Mouse (Mus musculus) limb, embryonic 13.5 days (tissue): ENCODE data around the gene Cd27. TPM values are rescaled to one million over a fixed set of nuclear protein-coding genes. Genes with fewer than 3 reads are reported as not detected.

Experiments
- ATAC-seq: fragments of 200-750 bp; cut with Nextera tagmentation; 2 replicates; pipeline ENCODE4 v1.8.0; 2017; ENCODE audit warnings: low read depth, moderate number of reproducible peaks, moderate TSS enrichment; ENCODE audit not compliant: low FRiP score
- H3K27ac ChIP-seq: fragments of 300-500 bp; sonication (generic); 2 replicates; pipeline ENCODE4 v1.5.1; 2015; ENCODE audit warnings: inconsistent platforms, mild to moderate bottlenecking, moderate library complexity
- H3K27me3 ChIP-seq: fragments of 300-500 bp; sonication (generic); 2 replicates; pipeline ENCODE4 v1.6.1; 2015; ENCODE audit warnings: mild to moderate bottlenecking, inconsistent platforms
- H3K36me3 ChIP-seq: fragments of 300-500 bp; sonication (generic); 2 replicates; pipeline ENCODE4 v1.6.1; 2015; ENCODE audit warnings: inconsistent platforms, mild to moderate bottlenecking, moderate library complexity
- H3K4me1 ChIP-seq: fragments of 300-500 bp; sonication (generic); 2 replicates; pipeline ENCODE4 v1.6.1; 2015; ENCODE audit warnings: inconsistent platforms
- H3K4me2 ChIP-seq: fragments of 300-500 bp; sonication (generic); replicated peaks from 2 replicates; pipeline ENCODE4 v1.6.1; 2015; ENCODE audit warnings: inconsistent platforms, mild to moderate bottlenecking, moderate library complexity
- H3K4me3 ChIP-seq: fragments of 300-500 bp; sonication (generic); 2 replicates; pipeline ENCODE4 v1.5.1; 2015; ENCODE audit warnings: moderate library complexity, mild to moderate bottlenecking, inconsistent platforms
- H3K9ac ChIP-seq: fragments of 300-500 bp; sonication (generic); 2 replicates; pipeline ENCODE4 v1.6.1; 2015; ENCODE audit warnings: mild to moderate bottlenecking, inconsistent platforms
- H3K9me3 ChIP-seq: fragments of 300-500 bp; sonication (generic); 2 replicates; pipeline ENCODE4 v1.6.1; 2016; ENCODE audit warnings: inconsistent platforms
- WGBS: fragments of 180-500 bp; shearing (Covaris S2); methylation state at CpG from one replicate; pipeline ENCODE4 v1.1.7; 2015; 5-methylcytosine and 5-hydroxymethylcytosine counted together
- polyA plus RNA-seq: library from polyadenylated mRNA; unstranded; fragments of >200 nt; fragmentation: Nextera tagmentation; extraction: Ambion mirVana; gene quantifications from 2 replicates; pipeline ENCODE4 v1.2.1, GENCODE M21; 2015

Cd27 gene
- polyA plus RNA-seq, 1 experiment from 2014 or later: 2.5 TPM

- 54% methylated on average over 2 of the region's 2 CpGs for WGBS
- Histone ChIP-seq H3K4me3 (no peak overlapping the region), H3K27me3 (no peaks in the 10 kb centered on the region), H3K4me2 (no peak overlapping the region), H3K27ac (no peak overlapping the region), H3K9ac (no peak overlapping the region), H3K9me3 (no peaks in the 10 kb centered on the region), H3K4me1 (no peaks in the 10 kb centered on the region), H3K36me3 (peaks cover 13% of the 10 kb centered on the region)
- ATAC-seq: no peak
Observed at GRCm38 (mm10) chr6:125222146-125222545, 14.7 kb downstream of the Cd27 start.

GRCm38 (mm10) chr6:125221115-125221745 lies 15.6 kb downstream of the Cd27 start:
- 89% methylated on average over 20 of the region's 20 CpGs for WGBS

GRCm38 (mm10) chr6:125218963-125219362 lies 17.8 kb downstream of the Cd27 start:
- WGBS: 72% methylated on average over 4 of the region's 4 CpGs
- ATAC-seq: no peak

More at GRCm38 (mm10) chr6:125221115-125221745, 15.6 kb downstream of the Cd27 start:
- no peaks in the 10 kb centered on the region for H3K27me3 ChIP-seq
- peaks cover 13% of the 10 kb centered on the region for H3K36me3 ChIP-seq
- H3K9ac ChIP-seq: no peak overlapping the region
- no peaks in the 10 kb centered on the region for H3K9me3 ChIP-seq
- H3K4me1 ChIP-seq: peaks cover 9% of the 10 kb centered on the region; the same call in 1 of the 2 replicates
- no peak overlapping the region for H3K27ac ChIP-seq
- no peak for ATAC-seq
- no peak overlapping the region for H3K4me3 ChIP-seq
- H3K4me2 ChIP-seq: no peak overlapping the region

GRCm38 (mm10) chr6:125217899-125218298 lies 18.9 kb downstream of the Cd27 start:
- Histone ChIP-seq H3K4me3 (no peak overlapping the region), H3K9me3 (no peaks in the 10 kb centered on the region), H3K27ac (no peak overlapping the region), H3K36me3 (peaks cover 2% of the 10 kb centered on the region; the same call in 1 of the 2 replicates), H3K9ac (no peak overlapping the region), H3K27me3 (peaks cover 16% of the 10 kb centered on the region), H3K4me1 (peaks cover 13% of the 10 kb centered on the region; the same call in 1 of the 2 replicates), H3K4me2 (no peak overlapping the region)
- ATAC-seq: no peak
- WGBS: 87% methylated on average over 11 of the region's 11 CpGs

More at GRCm38 (mm10) chr6:125218963-125219362, 17.8 kb downstream of the Cd27 start:
- no peak overlapping the region for H3K9ac ChIP-seq
- H3K27ac ChIP-seq: no peak overlapping the region
- peaks cover 13% of the 10 kb centered on the region; the same call in 1 of the 2 replicates for H3K4me1 ChIP-seq
- peaks cover 5% of the 10 kb centered on the region; the same call in 1 of the 2 replicates for H3K36me3 ChIP-seq
- H3K4me2 ChIP-seq: no peak overlapping the region
- H3K9me3 ChIP-seq: no peaks in the 10 kb centered on the region
- peaks cover 5% of the 10 kb centered on the region; the same call in 1 of the 2 replicates for H3K27me3 ChIP-seq
- no peak overlapping the region for H3K4me3 ChIP-seq

- H3K27me3 ChIP-seq: peaks cover 19% of the 10 kb centered on the region
- H3K4me3 ChIP-seq: 0 out of 2 replicates have a peak overlapping the region, but pooled peaks have one; percentile 69
- ATAC-seq: no peak
- H3K9ac ChIP-seq: no peak overlapping the region
- 89% methylated on average over 2 of the region's 2 CpGs for WGBS
- H3K4me1 ChIP-seq: peaks cover 13% of the 10 kb centered on the region; the same call in 1 of the 2 replicates
- H3K9me3 ChIP-seq: no peaks in the 10 kb centered on the region
- H3K27ac ChIP-seq: no peak overlapping the region
- H3K4me2 ChIP-seq: peak overlapping the region; percentile 91
- no peaks in the 10 kb centered on the region; the same call in 1 of the 2 replicates for H3K36me3 ChIP-seq
Observed at GRCm38 (mm10) chr6:125216898-125217297, 19.9 kb downstream of the Cd27 start.

GRCm38 (mm10) chr6:125215148-125215954 lies 21.5 kb downstream of the Cd27 start, which contains the start of gene Vamp1:
Vamp1 (plus strand) TSS chr6:125215551.
- Histone ChIP-seq H3K9me3 (no peaks in the 10 kb centered on the region), H3K36me3 (no peaks in the 10 kb centered on the region; the same call in 1 of the 2 replicates), H3K4me1 (peaks cover 13% of the 10 kb centered on the region; the same call in 1 of the 2 replicates), H3K4me3 (peak within 1 kb of the TSS; percentile 69), H3K27me3 (peaks cover 24% of the 10 kb centered on the region), H3K9ac (peak within 1 kb of the TSS; percentile 83), H3K4me2 (peak within 1 kb of the TSS; percentile 91), H3K27ac (peak within 1 kb of the TSS; percentile 62; the same call in 1 of the 2 replicates)
- peak; percentile 96 for ATAC-seq
- WGBS: under 1% methylated on average over 48 of the region's 48 CpGs

- Histone ChIP-seq H3K4me3 (no peak overlapping the region), H3K27ac (no peak overlapping the region), H3K36me3 (no peaks in the 10 kb centered on the region), H3K9ac (no peak overlapping the region), H3K4me2 (no peak overlapping the region), H3K4me1 (peaks cover 13% of the 10 kb centered on the region; the same call in 1 of the 2 replicates), H3K9me3 (no peaks in the 10 kb centered on the region), H3K27me3 (peaks cover 24% of the 10 kb centered on the region)
- 78% methylated on average over 6 of the region's 6 CpGs for WGBS
- no peak for ATAC-seq
Observed at GRCm38 (mm10) chr6:125213715-125214114, 23.1 kb downstream of the Cd27 start.

GRCm38 (mm10) chr6:125213129-125213528 lies 23.7 kb downstream of the Cd27 start:
- H3K9ac ChIP-seq: no peak overlapping the region
- 72% methylated on average over 6 of the region's 6 CpGs for WGBS
- no peaks in the 10 kb centered on the region for H3K36me3 ChIP-seq
- H3K27ac ChIP-seq: no peak overlapping the region
- peaks cover 13% of the 10 kb centered on the region; the same call in 1 of the 2 replicates for H3K4me1 ChIP-seq
- no peaks in the 10 kb centered on the region for H3K9me3 ChIP-seq
- H3K27me3 ChIP-seq: peaks cover 24% of the 10 kb centered on the region
- H3K4me2 ChIP-seq: no peak overlapping the region
- H3K4me3 ChIP-seq: no peak overlapping the region
- ATAC-seq: no peak

- Histone ChIP-seq H3K4me2 (no peak overlapping the region), H3K9ac (no peak overlapping the region), H3K4me1 (peaks cover 13% of the 10 kb centered on the region; the same call in 1 of the 2 replicates), H3K9me3 (no peaks in the 10 kb centered on the region), H3K27ac (no peak overlapping the region), H3K36me3 (no peaks in the 10 kb centered on the region), H3K4me3 (no peak overlapping the region), H3K27me3 (peaks cover 24% of the 10 kb centered on the region)
- 41% methylated on average over 2 of the region's 2 CpGs for WGBS
- no peak for ATAC-seq
Observed at GRCm38 (mm10) chr6:125212621-125213020, 24.2 kb downstream of the Cd27 start.

GRCm38 (mm10) chr6:125210436-125210835 lies 26.4 kb downstream of the Cd27 start:
- 88% methylated on average over 1 of the region's 1 CpGs for WGBS
- H3K36me3 ChIP-seq: no peaks in the 10 kb centered on the region

GRCm38 (mm10) chr6:125197166-125197565 lies 39.6 kb downstream of the Cd27 start:
- Histone ChIP-seq H3K27me3 (no peaks in the 10 kb centered on the region), H3K4me3 (no peak overlapping the region), H3K36me3 (peaks cover 29% of the 10 kb centered on the region), H3K4me2 (no peak overlapping the region), H3K9ac (no peak overlapping the region), H3K27ac (no peak overlapping the region), H3K9me3 (no peaks in the 10 kb centered on the region), H3K4me1 (peaks cover 12% of the 10 kb centered on the region)
- ATAC-seq: no peak
- 79% methylated on average over 5 of the region's 5 CpGs for WGBS

More at GRCm38 (mm10) chr6:125210436-125210835, 26.4 kb downstream of the Cd27 start:
- no peak overlapping the region for H3K4me3 ChIP-seq
- no peak overlapping the region for H3K27ac ChIP-seq
- no peak overlapping the region for H3K9ac ChIP-seq
- peaks cover 24% of the 10 kb centered on the region for H3K27me3 ChIP-seq
- no peaks in the 10 kb centered on the region for H3K9me3 ChIP-seq
- no peaks in the 10 kb centered on the region for H3K4me1 ChIP-seq
- H3K4me2 ChIP-seq: no peak overlapping the region
- no peak for ATAC-seq

- WGBS: 66% methylated on average over 3 of the region's 3 CpGs
- no peak for ATAC-seq
- no peaks in the 10 kb centered on the region for H3K27me3 ChIP-seq
- H3K9ac ChIP-seq: no peak overlapping the region
- H3K4me2 ChIP-seq: no peak overlapping the region
- no peak overlapping the region for H3K4me3 ChIP-seq
- no peak overlapping the region for H3K27ac ChIP-seq
- H3K36me3 ChIP-seq: peaks cover 29% of the 10 kb centered on the region
- H3K9me3 ChIP-seq: no peaks in the 10 kb centered on the region
- peaks cover 12% of the 10 kb centered on the region for H3K4me1 ChIP-seq
Observed at GRCm38 (mm10) chr6:125196301-125196700, 40.5 kb downstream of the Cd27 start.
